Mouse (Mus musculus) erythroblast, embryonic 14.5 days (primary cell): ENCODE results near the gene Gm21887.
"Not testable (repeated sequence)": the region's sequence is repeated elsewhere in the genome, so short reads cannot be mapped to it uniquely, and the experiment has no call there.

ENCODE experiments used
- GATA1 ChIP-seq: IDR thresholded peaks from 2 replicates; pipeline ENCODE4 v1.6.1; 2012; ENCODE audit warnings: low read length, inconsistent platforms, mixed read lengths
- TAL1 ChIP-seq: IDR thresholded peaks from 3 replicates; pipeline ENCODE4 v1.6.1; 2012; ENCODE audit warnings: low read length, inconsistent platforms, mixed read lengths

- not testable (repeated sequence) for TF ChIP-seq TAL1, GATA1
Measured at GRCm38 (mm10) chrX:170021205-170021604, 11.7 kb downstream of the Gm21887 start.
